Mouse (Mus musculus): Measurements from ENCODE around the gene Snip1.

DNA sequence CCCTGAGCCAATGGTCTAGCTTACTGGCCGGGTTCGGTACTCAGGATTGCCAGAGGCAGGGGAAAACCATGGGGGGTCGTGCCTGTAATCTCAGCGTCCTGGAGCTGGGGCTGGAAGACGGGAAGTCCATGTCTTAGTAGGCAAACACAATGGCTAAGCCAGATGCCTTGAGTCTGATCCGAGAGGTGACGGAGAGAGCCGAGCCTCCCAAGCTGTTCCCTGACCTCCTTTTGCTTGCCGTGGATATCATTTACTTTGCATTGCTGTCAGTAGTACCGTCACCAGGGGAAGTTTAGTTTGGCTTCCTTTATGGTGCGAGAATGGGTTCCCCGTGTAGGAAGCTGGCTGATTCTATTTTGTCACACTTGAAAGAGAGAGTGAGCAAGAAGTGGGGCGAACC, 34.9 kb downstream of the Snip1 start:
- TF ChIP-seq CTCF (IDR thresholded peaks at IDR 0.05; ENCODE audit: low read depth), result no peak
- no peak for TF ChIP-seq EP300 (IDR thresholded peaks at IDR 0.05; ENCODE audit: low read depth)

Data from liver, embryonic 14.5 days (tissue).